Mouse (Mus musculus) spleen, adult 2 months (tissue): ENCODE data around the gene Carmil1. TPM values are rescaled to one million over a fixed set of nuclear protein-coding genes. Genes with fewer than 3 reads are reported as not detected.

Experiments
- DNase-seq, 2 experiments: peaks; one replicate each; pipeline versions ENCODE4 v3.0.0 to v3.0.0-alpha.2; 2012 to 2021; ENCODE audit warnings: low spot score in 2 of 2, low read depth in 1 of 2
- H3K27ac ChIP-seq: fragments of 200-500 bp; 2 replicates; pipeline ENCODE4 v1.5.1; 2012; ENCODE audit warnings: low read length, inconsistent platforms; ENCODE audit not compliant: insufficient read depth
- H3K27me3 ChIP-seq: fragments of 200-500 bp; 2 replicates; pipeline ENCODE4 v1.6.1; 2012; ENCODE audit warnings: mild to moderate bottlenecking, moderate library complexity, low read length, inconsistent platforms; ENCODE audit not compliant: control insufficient read depth, insufficient read depth
- H3K36me3 ChIP-seq: fragments of 200-500 bp; 2 replicates; pipeline ENCODE4 v1.6.1; 2012; ENCODE audit warnings: mild to moderate bottlenecking, low read length, inconsistent platforms; ENCODE audit not compliant: control insufficient read depth, insufficient read depth
- H3K4me1 ChIP-seq: fragments of 200-500 bp; 2 replicates; pipeline ENCODE4 v1.6.1; 2011; ENCODE audit warnings: inconsistent platforms; ENCODE audit not compliant: control insufficient read depth, insufficient read depth, insufficient read length
- H3K4me3 ChIP-seq: fragments of 200-500 bp; 2 replicates; pipeline ENCODE4 v1.5.1; 2011; ENCODE audit warnings: mild to moderate bottlenecking, inconsistent platforms; ENCODE audit not compliant: insufficient read depth, insufficient read length; ENCODE audit errors: extremely low read depth
- CTCF ChIP-seq: fragments of 200-500 bp; IDR thresholded peaks from 2 replicates; pipeline ENCODE4 v1.5.1; 2011; ENCODE audit warnings: mild to moderate bottlenecking, inconsistent platforms; ENCODE audit not compliant: insufficient read depth, insufficient read length, insufficient replicate concordance; ENCODE audit errors: extremely low read depth
- POLR2A ChIP-seq: fragments of 200-500 bp; IDR thresholded peaks from 2 replicates; pipeline ENCODE4 v1.6.1; 2011; ENCODE audit warnings: low read depth, low read length, inconsistent platforms
- WGBS: fragments of 180-500 bp; shearing (Covaris S2); methylation state at CpG from one replicate; pipeline ENCODE4 v1.1.7; 2018; 5-methylcytosine and 5-hydroxymethylcytosine counted together
- polyA plus RNA-seq: library from polyadenylated mRNA; depleted of rRNA; stranded (reverse); fragments of >200 nt; gene quantifications from 2 replicates; pipeline ENCODE4 v1.2.3, GENCODE M21; 2012; rRNA removed

Gene Carmil1
- polyA plus RNA-seq, 1 experiment, result 4.3 TPM

DNA sequence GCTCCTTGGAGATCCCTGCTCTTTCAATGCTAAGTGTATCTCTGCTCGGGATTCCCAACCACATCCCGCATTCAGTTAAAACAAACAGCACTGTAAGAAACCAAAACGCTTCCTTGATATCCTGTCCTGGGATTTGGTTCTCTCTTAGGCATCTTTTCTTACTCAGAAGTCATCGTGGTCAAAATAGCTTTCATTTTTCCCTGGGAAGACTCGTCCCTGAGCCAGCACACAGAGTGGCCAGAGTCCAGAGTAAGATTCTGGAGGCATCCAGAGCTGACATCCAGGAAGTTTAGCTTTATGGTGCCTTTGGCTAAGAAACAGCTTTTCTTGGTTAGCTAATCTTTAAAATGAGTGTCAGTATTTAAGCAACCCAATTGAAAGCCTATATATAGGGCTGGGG is 308.3 kb downstream of the Carmil1 start:
- Histone ChIP-seq H3K27me3 (no peaks in the 10 kb centered on the region), H3K27ac (no peak overlapping the region), H3K4me1 (no peaks in the 10 kb centered on the region), H3K36me3 (no peaks in the 10 kb centered on the region), H3K4me3 (no peak overlapping the region)
- no peak for DNase-seq
- TF ChIP-seq POLR2A (no peak), CTCF (no peak)
- 74% methylated on average over 5 of the region's 5 CpGs for WGBS

DNA sequence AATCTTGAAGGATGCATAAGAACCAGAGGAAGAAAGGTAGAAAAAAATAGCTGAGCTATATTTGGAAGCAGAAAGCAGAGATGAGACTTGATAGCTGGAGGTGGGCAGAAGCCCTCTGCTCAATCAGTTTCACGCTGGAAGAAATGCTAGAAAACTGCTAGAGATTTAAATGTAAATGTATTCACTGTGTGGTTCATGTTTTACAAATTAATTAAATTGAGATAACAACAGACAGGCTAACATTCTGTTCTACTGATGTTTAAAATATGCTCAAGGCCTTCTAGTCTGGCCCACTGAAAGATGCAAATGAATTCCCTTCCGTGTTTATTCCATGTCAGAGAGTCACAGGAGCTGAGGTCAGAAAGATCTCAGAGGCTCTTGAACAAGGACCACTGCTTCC is 308.7 kb downstream of the Carmil1 start:
- WGBS, result 77% methylated on average over 2 of the region's 2 CpGs
- Histone ChIP-seq H3K36me3 (no peaks in the 10 kb centered on the region), H3K4me1 (no peaks in the 10 kb centered on the region), H3K27ac (no peak overlapping the region), H3K4me3 (no peak overlapping the region), H3K27me3 (no peaks in the 10 kb centered on the region)
- TF ChIP-seq CTCF (no peak), POLR2A (no peak)
- DNase-seq, result no peak

DNA sequence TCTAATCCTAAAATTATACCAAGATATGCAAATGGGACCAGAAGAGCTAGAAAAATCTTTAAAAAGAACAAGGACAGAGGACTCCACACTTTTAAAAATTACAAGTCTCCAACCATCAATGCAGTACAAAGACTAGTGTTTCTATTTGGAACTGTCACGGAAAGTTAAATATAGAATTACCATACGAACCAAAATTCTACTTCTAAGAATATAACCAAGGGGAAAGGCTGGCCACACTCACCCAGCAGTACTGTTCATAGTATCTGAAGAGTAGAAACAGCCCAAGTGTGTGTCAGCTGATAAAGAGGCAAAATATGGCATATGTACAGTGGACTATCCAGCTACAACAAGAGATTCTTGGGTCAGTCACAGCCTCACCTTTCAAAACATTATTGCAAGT is 315.7 kb downstream of the Carmil1 start:
- no peak for DNase-seq
- H3K27ac ChIP-seq, result no peak overlapping the region
- no peaks in the 10 kb centered on the region for H3K4me1 ChIP-seq
- no peak for TF ChIP-seq CTCF
- no peak for TF ChIP-seq POLR2A
- H3K4me3 ChIP-seq, result no peak overlapping the region
- no peaks in the 10 kb centered on the region for H3K27me3 ChIP-seq
- H3K36me3 ChIP-seq, result no peaks in the 10 kb centered on the region
- WGBS, result 46% methylated on average over 2 of the region's 2 CpGs

Other genes with a start within 250 kb of the Carmil1 start
- gene Cmah, start 46.6 kb upstream of the Carmil1 start, polyA plus RNA-seq, result 13.7 TPM in 2 replicates